Mouse (Mus musculus) embryonic fibroblast, embryonic 13.5 days (primary cell): ENCODE results near the gene Fbf1.

ENCODE experiments used
- CTCF ChIP-seq: IDR thresholded peaks from 2 replicates; pipeline ENCODE4 v1.5.1; 2011; ENCODE audit warnings: mild to moderate bottlenecking, control low read depth, low read length, moderate library complexity, borderline replicate concordance; ENCODE audit not compliant: insufficient read depth
- POLR2A ChIP-seq: IDR thresholded peaks from 2 replicates; pipeline ENCODE4 v1.6.1; 2011; ENCODE audit warnings: low read depth, mild to moderate bottlenecking, control low read depth, low read length, moderate library complexity

DNA sequence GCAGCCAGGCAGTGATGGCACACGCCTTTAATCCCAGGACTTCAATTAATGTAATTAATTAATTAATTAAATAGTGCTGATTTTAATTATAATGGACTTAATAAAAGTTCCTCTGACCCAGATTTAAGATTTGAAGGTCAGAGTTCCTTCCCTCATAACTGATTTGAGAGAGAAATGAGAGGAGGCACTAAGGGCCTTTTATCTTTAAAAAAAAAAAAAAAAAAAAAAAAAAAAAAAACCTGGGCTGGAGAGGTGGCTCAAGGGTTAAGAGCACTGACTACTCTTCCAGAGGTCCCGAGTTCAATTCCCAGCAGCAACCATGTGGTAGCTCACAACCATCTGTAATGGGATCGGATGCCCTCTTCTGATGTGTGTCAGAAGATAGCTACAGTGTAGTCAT, 40.7 kb upstream of the Fbf1 start:
- no peak for TF ChIP-seq CTCF
- no peak for TF ChIP-seq POLR2A
